Mouse (Mus musculus) left cerebral cortex, postnatal 14 days (tissue): ENCODE results near the gene Rpl4. TPM values are rescaled to one million over a fixed set of nuclear protein-coding genes. Genes with fewer than 3 reads are reported as not detected.

Experiments used
- DNase-seq, 2 experiments: peaks; one replicate each; pipeline ENCODE4 v3.0.0; 2021 to 2022; ENCODE audit warnings: low spot score in 2 of 2, mixed read lengths in 1 of 2
- intact Hi-C: fragments of 180-260 bp; cut with DNase I; formaldehyde crosslinking; loops from one replicate; pipeline ENCODE4 v1.15.1; 2025
- microRNA-seq, 2 experiments: library from miRNA; unstranded; fragments of <30 nt; microRNA quantifications; one replicate each; pipeline ENCODE4 v1.2.0; 2022
- total RNA-seq, 2 experiments: library from RNA; stranded (reverse); gene quantifications; 2 replicates each; pipeline ENCODE4 v1.2.3; 2021

The Rpl4 gene
- total RNA-seq, 2 experiments from 2014 or later, result 484 to 496 TPM

- intact Hi-C loops, result no loop called here
Observed at GRCm38 (mm10) chr9:64225805-64226204, 52.6 kb downstream of the Rpl4 start.

GRCm38 (mm10) chr9:64227736-64228135 lies 54.6 kb downstream of the Rpl4 start:
- intact Hi-C loops, result no loop called here

More at GRCm38 (mm10) chr9:64225805-64226204, 52.6 kb downstream of the Rpl4 start:
- DNase-seq, result no peak

More at GRCm38 (mm10) chr9:64227736-64228135, 54.6 kb downstream of the Rpl4 start:
- DNase-seq, result no peak

Small RNA genes within 50 kb of the gene (microRNA-seq; reads per million reads assigned to microRNA genes)
- gene Gm24106, result 0 reads per million in 2 experiments

Other genes starting within 250 kb of the Rpl4 start
- gene Smad6, start 151.3 kb upstream of the Rpl4 start, total RNA-seq, result 1 to 10 TPM; 1.8 to 2.3 TPM
- gene Lctl, start 56.2 kb upstream of the Rpl4 start, total RNA-seq, result not detected
- gene Zwilch, start 271 bp upstream of the Rpl4 start, total RNA-seq, result 1 to 10 TPM; 3.3 to 5.4 TPM
- 10 to 100 TPM; 20.0 to 20.7 TPM for gene Snapc5, start 5.9 kb downstream of the Rpl4 start, total RNA-seq
- 1 to 10 TPM; 2.2 to 3.2 TPM for gene Uchl4, start 61.8 kb downstream of the Rpl4 start, total RNA-seq
- 100 to 1,000 TPM; 212 to 216 TPM for gene Map2k1, start 80.3 kb downstream of the Rpl4 start, total RNA-seq
- 10 to 100 TPM; 14.8 to 15.6 TPM for gene Tipin, start 108.2 kb downstream of the Rpl4 start, total RNA-seq
- 10 to 100 TPM; 22.9 to 28.2 TPM for gene Dis3l, start 167.9 kb downstream of the Rpl4 start, total RNA-seq
- gene Megf11, start 212.3 kb downstream of the Rpl4 start, total RNA-seq, result 10 to 100 TPM; 13.6 to 14.5 TPM